ENCODE assay signal across 13 mouse cellular contexts in the genomic region with DNA sequence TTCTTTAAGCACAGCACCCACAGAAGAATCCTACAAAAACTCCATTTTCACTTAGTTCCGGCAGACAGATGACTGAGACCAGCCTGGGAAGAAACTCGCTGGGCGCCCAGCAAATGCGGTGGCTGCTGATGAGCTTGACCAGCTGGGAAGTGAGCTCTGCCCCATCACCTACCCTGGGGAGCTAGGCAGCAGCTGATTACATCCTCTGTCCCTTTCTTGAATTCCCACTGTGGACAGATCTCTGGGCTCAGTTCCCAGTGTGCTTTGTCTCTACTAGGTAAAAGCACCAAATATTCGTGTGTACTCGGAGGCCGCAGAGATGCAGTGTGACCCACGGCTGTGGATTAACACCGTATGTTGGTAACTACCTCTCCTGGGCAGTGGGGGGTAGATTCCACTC. TPM values are rescaled to one million over a fixed set of nuclear protein-coding genes. Genes with fewer than 3 reads are reported as not detected.
DNase-seq lines count a peak whose midpoint lies in the region; ATAC-seq lines count a peak whose summit lies in the region.
"Had no signal": no experiment of that assay in that cellular context is flagged by ENCODE, and none has a peak within 500 bp of the region (broad histone marks: within the 10 kb centered on the region; RNA-seq: fewer than 3 reads in every experiment).

No protein-coding gene starts in this region.

- DNase-seq in heart, adult 11 months: peak; percentile 95
- DNase-seq in left cerebral cortex, postnatal 4 days: peak; percentile 51
- no peak for DNase-seq in left cerebral cortex, adult 18-20 months (ENCODE audit: low spot score in 2 of 2)
- DNase-seq in brain, adult 2 months (ENCODE audit: low read depth, low spot score): peak; percentile 4
- DNase-seq in testis, postnatal 14 days (ENCODE audit: low spot score): no peak
- DNase-seq in cerebellum, adult 18-20 months: no peak
- DNase-seq: adrenal gland, postnatal 36 days; cerebellum, postnatal 36 days had no signal

- no peaks in the 10 kb centered on the region for H3K27me3 ChIP-seq in heart, embryonic 11.5 days (ENCODE audit: control insufficient read depth, insufficient read depth, low read length)
- H3K27me3 ChIP-seq in heart, embryonic 16.5 days (ENCODE audit: control insufficient read depth, insufficient read depth, low read length): no peaks in the 10 kb centered on the region
- H3K27me3 ChIP-seq: limb, embryonic 12.5 days had no signal

- H3K9me3 ChIP-seq in heart, embryonic 11.5 days (replicated peaks; ENCODE audit: control insufficient read depth, low read length): peaks cover 3% of the 10 kb centered on the region; the same call in 1 of the 2 replicates
- H3K9me3 ChIP-seq in heart, embryonic 16.5 days (replicated peaks; ENCODE audit: control insufficient read depth, low read length): peaks cover 6% of the 10 kb centered on the region

- intact Hi-C loops in left cerebral cortex, postnatal 4 days (cut with DNase I): no loop called here

- H3K4me2 ChIP-seq in heart, embryonic 11.5 days: no peak overlapping the region
- peak overlapping the region; percentile 36 for H3K4me2 ChIP-seq in heart, embryonic 16.5 days (ENCODE audit: low read depth, low read length)
- H3K4me2 ChIP-seq: limb, embryonic 12.5 days had no signal

- H3K27ac ChIP-seq in heart, embryonic 11.5 days (ENCODE audit: low read depth, low read length): no peak overlapping the region
- peak overlapping the region; percentile 55 for H3K27ac ChIP-seq in heart, embryonic 16.5 days (ENCODE audit: low read length)
- H3K27ac ChIP-seq: limb, embryonic 12.5 days had no signal

- 0 out of 2 replicates have a peak, but pooled peaks cover 6% of the 10 kb centered on the region for H3K4me1 ChIP-seq in heart, embryonic 11.5 days (ENCODE audit: control insufficient read depth, insufficient read depth, low read length)
- 0 out of 2 replicates have a peak, but pooled peaks cover 11% of the 10 kb centered on the region for H3K4me1 ChIP-seq in heart, embryonic 16.5 days (ENCODE audit: control insufficient read depth, insufficient read depth, low read length)
- H3K4me1 ChIP-seq: megakaryocyte, embryonic 14.5 days had no signal

- 69% methylated on average over 9 of the region's 9 CpGs for WGBS in heart, embryonic 11.5 days (ENCODE audit: insufficient replicate concordance)
- WGBS in heart, embryonic 16.5 days: 40% methylated on average over 9 of the region's 9 CpGs

- no peaks in the 10 kb centered on the region for H3K36me3 ChIP-seq in heart, embryonic 11.5 days (ENCODE audit: control insufficient read depth, insufficient read depth, low read length)
- no peaks in the 10 kb centered on the region for H3K36me3 ChIP-seq in heart, embryonic 16.5 days (ENCODE audit: control insufficient read depth, insufficient read depth)
- H3K36me3 ChIP-seq: limb, embryonic 12.5 days had no signal

- H3K4me3 ChIP-seq in heart, embryonic 11.5 days (ENCODE audit: low read depth, low read length): no peak overlapping the region
- no peak overlapping the region for H3K4me3 ChIP-seq in heart, embryonic 16.5 days (ENCODE audit: low read length)
- H3K4me3 ChIP-seq: limb, embryonic 12.5 days; megakaryocyte, embryonic 14.5 days had no signal

- no peak overlapping the region for H3K9ac ChIP-seq in heart, embryonic 11.5 days (ENCODE audit: low read depth, low read length)
- no peak overlapping the region for H3K9ac ChIP-seq in heart, embryonic 16.5 days (ENCODE audit: low read length)
- H3K9ac ChIP-seq: limb, embryonic 12.5 days had no signal

- no peak for ATAC-seq in heart, embryonic 11.5 days (replicated peaks; ENCODE audit: insufficient number of reproducible peaks, low FRiP score, low TSS enrichment)
- ATAC-seq in heart, embryonic 16.5 days (replicated peaks; ENCODE audit: extremely low read depth, insufficient read depth, low FRiP score): no peak
- ATAC-seq: CD4-positive, CD25-positive, alpha-beta regulatory T cell, adult 4 months had no signal

RNA-seq across cellular contexts. Expression of gene Uaca, which starts 25.9 kb away (rescaled TPM):
- polyA plus RNA-seq in heart, embryonic 11.5 days (2014; fragmentation: Nextera tagmentation; extraction: Ambion mirVana): 19.2 and 26.8 TPM in 2 replicates
- 10 to 100 TPM; 18.5 to 18.6 TPM for total RNA-seq in left cerebral cortex, postnatal 4 days (2021)
- 1 to 10 TPM; 7.7 to 9.2 TPM for total RNA-seq in left cerebral cortex, adult 18-20 months (2021)
- polyA plus RNA-seq in heart, embryonic 16.5 days (2015; fragmentation: Nextera tagmentation; extraction: Ambion mirVana): 28.8 and 29.6 TPM in 2 replicates
- polyA plus RNA-seq: CD4-positive, CD25-positive, alpha-beta regulatory T cell, adult 4 months had no signal

RNA-seq across cellular contexts. Expression of gene Larp6, which starts 55.6 kb away (rescaled TPM):
- 0.40 and 0.92 TPM in 2 replicates for polyA plus RNA-seq in heart, embryonic 11.5 days (2014; fragmentation: Nextera tagmentation; extraction: Ambion mirVana)
- 10 to 100 TPM; 29.4 to 29.5 TPM for total RNA-seq in left cerebral cortex, postnatal 4 days (2021)
- total RNA-seq in left cerebral cortex, adult 18-20 months (2021): 10 to 100 TPM; 37.6 to 41.6 TPM
- 0.68 and 0.84 TPM in 2 replicates for polyA plus RNA-seq in heart, embryonic 16.5 days (2015; fragmentation: Nextera tagmentation; extraction: Ambion mirVana)
- polyA plus RNA-seq: CD4-positive, CD25-positive, alpha-beta regulatory T cell, adult 4 months had no signal

Comparison
In these comparisons a context has a peak if more than half of its experiments do, and no peak if none do; other contexts are left out.
1. DNase-seq: peak in heart, adult 11 months (single experiment), left cerebral cortex, postnatal 4 days (single experiment) and brain, adult 2 months (single experiment); none in left cerebral cortex, adult 18-20 months (0 of 2), testis, postnatal 14 days (single experiment) and cerebellum, adult 18-20 months (0 of 2).